Mouse (Mus musculus) adrenal gland, adult (tissue): ENCODE measurements around the gene Zbtb40.

Experiments used
- DNase-seq, 2 experiments: peaks; one replicate each; pipeline ENCODE4 v3.0.0; 2022 to 2023; ENCODE audit warnings: low spot score in 1 of 2; ENCODE audit not compliant: inconsistent age in 2 of 2

The Zbtb40 gene

DNA sequence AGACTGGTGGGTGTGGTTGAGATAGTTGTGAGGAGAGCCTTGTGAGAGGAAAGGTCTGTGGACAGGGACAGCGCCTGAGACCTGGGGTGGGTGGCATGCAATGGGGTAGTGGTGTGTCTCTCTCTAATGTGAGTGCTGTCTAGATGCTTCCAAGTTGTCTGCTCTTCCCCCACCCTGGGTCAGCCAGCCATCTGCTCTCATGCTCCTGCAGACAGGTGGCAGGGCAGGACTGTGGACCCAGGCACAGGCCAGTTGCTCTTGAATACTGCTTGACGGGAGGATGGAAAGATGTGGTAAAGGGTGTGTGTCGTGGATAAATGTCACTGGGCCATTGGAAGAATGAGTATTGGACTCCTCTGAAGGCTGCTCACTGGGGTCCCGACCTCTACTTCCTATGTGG lies 111.3 kb downstream of the Zbtb40 start:
- DNase-seq = no peak

DNA sequence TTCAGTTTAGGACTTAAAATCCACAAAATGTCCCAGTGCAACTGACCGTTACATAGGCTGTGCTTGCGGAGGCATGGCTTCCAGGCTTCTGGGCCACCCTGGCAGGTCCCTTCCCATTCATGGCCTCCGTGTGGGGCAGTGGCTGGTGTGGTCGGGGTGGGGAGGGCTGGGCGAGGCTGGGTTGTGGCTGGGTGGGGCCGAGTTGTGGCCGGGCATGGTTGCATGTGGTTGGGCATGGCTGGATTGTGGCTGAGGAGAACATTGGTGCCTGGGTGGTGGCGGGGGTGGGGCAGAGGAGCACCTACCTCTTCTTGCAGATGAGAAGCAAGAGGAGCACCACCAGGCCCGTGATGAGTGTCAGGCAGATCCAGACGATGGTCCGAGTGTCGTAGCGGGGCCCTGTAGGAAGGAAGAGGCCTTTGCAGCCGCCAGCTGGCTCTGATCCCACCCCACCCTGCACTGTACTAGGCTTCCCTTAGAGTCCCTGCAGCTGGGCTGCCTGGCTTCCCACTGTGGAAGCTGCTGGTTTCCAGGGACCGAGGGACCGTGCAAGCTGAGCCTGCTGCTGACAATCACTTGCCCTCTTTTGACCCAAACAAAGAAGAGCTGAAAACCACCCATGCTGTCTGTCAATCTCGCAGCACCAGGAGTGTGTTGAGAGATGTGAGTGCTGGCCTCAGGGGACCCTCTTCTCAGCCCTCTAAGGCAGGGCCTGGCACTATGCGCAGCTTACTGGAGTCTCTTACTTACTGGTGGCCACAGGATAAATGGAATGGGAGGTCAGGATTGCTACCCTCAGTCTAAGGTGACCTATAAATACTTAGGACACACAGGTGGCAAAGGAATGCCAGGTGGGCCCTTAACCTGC lies 113.6 kb downstream of the Zbtb40 start:
- no peak for DNase-seq

DNA sequence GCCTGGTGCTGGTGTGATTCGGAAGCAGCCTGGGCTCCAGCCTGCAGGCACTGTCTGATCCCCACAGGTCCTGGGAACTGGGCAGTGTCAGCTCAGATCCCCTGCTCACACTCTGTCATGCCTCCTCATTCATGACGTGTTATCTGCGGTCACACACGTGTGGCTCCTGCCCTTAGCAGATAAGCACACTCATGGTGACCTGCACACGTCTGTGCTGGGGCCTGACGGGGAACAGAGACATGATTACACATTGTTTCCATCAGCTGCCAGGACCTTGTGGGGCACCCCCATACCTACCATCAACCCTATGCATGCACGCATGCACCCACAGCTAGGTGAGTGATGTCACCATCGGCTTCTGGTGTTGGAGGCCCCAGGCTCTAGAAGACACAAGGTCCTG lies 118.1 kb downstream of the Zbtb40 start:
- no peak for DNase-seq
